Mouse (Mus musculus) G1E (cell line): ENCODE data around the gene Olfr750.

Experiments
- CTCF ChIP-seq: IDR thresholded peaks from 2 replicates; pipeline ENCODE4 v1.5.1; 2012; ENCODE audit warnings: low read depth, low read length, inconsistent platforms, mixed read lengths
- GATA1 ChIP-seq: IDR thresholded peaks from 2 replicates; pipeline ENCODE4 v1.6.1; 2012; ENCODE audit warnings: borderline replicate concordance, low read length, inconsistent platforms, mixed read lengths
- TAL1 ChIP-seq: conservative IDR thresholded peaks from 2 replicates; pipeline ENCODE4 v1.6.1; 2012; ENCODE audit warnings: low read depth, low read length, inconsistent platforms, mixed read lengths

DNA sequence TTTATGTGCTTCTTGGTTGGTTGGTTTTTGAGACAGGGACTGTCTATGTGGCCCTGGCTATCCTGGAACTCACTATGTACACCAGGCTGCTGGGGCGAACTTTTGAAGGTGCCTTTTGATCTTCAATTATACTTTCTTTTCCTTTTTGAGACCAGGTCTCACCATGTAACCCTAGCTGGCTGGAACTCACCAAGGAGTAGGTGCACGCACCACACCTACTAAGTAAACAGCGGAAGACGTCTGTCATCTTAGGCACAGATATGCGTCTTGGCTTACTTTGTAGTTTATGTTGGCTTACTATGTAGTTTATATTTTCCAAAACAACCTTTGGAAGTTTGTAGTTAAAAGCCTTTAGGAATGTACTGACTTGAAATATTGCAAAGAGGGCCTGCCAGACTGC is 5.3 kb downstream of the Olfr750 start:
- TF ChIP-seq CTCF (no peak), TAL1 (no peak), GATA1 (no peak)
